Mouse (Mus musculus): ENCODE data around the gene Lhfp. TPM values are rescaled to one million over a fixed set of nuclear protein-coding genes. Genes with fewer than 3 reads are reported as not detected.

The Lhfp gene
- total RNA-seq, 2 experiments from 2014 or later = 18.6 to 21.1 TPM

GRCm38 (mm10) chr3:53304123-53304900 lies 263.0 kb downstream of the Lhfp start:
- DNase-seq (ENCODE audit: extremely low spot score in 1 of 2, low spot score in 1 of 2) = no peak

DNA sequence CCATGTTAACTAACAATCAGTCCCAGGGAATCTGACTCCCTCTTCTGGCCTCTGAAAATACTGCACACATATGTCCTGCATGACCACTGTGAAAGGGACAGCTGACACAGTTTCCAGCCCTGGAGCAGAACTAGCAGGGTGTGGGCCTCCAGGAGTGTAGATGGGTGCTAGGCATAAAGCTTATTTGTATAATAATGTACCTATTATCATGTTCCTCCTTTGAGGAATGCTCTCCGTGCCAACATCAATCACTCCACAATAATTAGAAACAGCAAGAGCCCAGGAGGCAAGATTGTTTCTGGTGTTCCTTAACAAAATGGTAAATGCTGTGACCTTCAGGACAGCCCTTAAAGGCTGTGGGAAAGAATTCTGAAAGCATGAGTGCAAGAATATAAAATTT lies 264.5 kb downstream of the Lhfp start:
- no peak for DNase-seq (ENCODE audit: extremely low spot score in 1 of 2, low spot score in 1 of 2)

- no peak for DNase-seq (ENCODE audit: extremely low spot score in 1 of 2, low spot score in 1 of 2)
Measured at GRCm38 (mm10) chr3:53308649-53309048, 267.3 kb downstream of the Lhfp start.

- no peak for DNase-seq (ENCODE audit: extremely low spot score in 1 of 2, low spot score in 1 of 2)
Measured at GRCm38 (mm10) chr3:53310093-53310492, 268.8 kb downstream of the Lhfp start.

DNA sequence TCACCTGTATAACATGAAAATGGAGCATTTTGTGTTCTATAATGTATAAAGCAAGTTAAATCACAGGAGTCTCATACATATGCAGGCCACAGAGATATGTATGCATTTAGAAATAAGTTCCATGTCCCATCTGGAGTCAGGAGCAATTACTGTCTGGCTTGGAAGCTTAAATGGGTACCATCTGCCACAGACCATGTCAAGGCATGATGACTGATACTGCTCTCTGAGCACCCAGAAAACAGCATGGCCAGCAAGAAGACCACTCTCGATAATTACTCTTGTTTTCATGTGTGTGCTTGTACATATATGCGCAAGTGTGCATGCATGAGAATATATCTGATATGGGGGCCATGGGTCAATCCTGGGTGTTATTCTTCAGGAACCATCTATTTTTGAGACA lies 269.3 kb downstream of the Lhfp start:
- DNase-seq (ENCODE audit: extremely low spot score in 1 of 2, low spot score in 1 of 2) = no peak

Other genes starting within 250 kb of the Lhfp start
- gene Cog6, start 24.3 kb upstream of the Lhfp start, total RNA-seq (2021) = 10 to 100 TPM; 32.0 to 35.9 TPM